Mouse (Mus musculus): ENCODE measurements around the gene Mcam. TPM values are rescaled to one million over a fixed set of nuclear protein-coding genes. Genes with fewer than 3 reads are reported as not detected.
A peak's percentile ranks its signal among the peaks of the same experiment; 100 is the strongest.

Gene Mcam
- 86.2 and 92.9 TPM in 2 replicates for polyA plus RNA-seq (2015; fragmentation: Nextera tagmentation; extraction: Ambion mirVana)

DNA sequence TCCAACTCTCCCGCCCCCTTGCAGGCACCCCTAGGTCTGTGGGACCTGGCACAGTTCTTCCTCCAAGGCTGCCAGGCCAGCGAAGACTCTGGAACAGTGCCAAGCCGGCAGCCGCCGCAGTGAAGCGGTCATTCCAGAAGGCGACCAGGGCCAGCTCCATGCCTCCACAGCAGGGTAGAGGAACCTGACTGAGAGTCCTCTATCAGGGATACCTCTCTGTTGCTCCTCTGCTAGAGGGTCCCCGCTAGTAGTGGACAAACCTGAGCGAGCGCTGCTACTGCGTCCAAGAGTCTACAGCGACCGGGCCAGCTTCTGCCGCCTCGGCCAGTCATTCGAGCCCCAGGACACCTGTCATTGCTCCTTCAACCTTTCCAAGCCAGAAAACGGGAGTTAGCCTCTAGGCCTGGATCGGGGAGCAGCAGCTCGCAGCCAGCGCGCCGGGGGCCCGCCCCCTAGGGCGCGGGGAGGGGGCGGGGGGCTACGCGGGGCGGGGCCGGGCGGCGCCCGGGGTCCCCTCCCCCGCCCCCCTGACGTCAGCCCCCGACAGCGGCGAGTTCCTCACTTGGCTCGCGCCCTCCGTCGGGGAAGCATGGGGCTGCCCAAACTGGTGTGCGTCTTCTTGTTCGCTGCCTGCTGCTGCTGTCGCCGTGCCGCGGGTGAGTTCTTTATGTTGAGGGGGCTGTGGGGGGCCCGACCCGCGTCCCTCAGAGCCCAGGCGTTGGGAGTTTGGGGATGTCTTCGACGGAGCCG is at the start of gene Mcam:
TSS of gene Mcam (plus strand) at position 369 of the 750 bp plus-strand sequence.
- Histone ChIP-seq H3K36me3 (peaks cover 6% of the 10 kb centered on the region; the same call in 1 of the 2 replicates), H3K4me2 (peak within 1 kb of the TSS; percentile 95), H3K4me1 (peaks cover 72% of the 10 kb centered on the region), H3K9ac (peak within 1 kb of the TSS; percentile 70), H3K27me3 (peaks cover 16% of the 10 kb centered on the region; the same call in 1 of the 2 replicates), H3K27ac (peak within 1 kb of the TSS; percentile 87), H3K4me3 (peak within 1 kb of the TSS; percentile 70), H3K9me3 (no peaks in the 10 kb centered on the region)
- peak; percentile 12 for ATAC-seq (ENCODE audit: borderline replicate concordance, extremely low read depth, low FRiP score, low TSS enrichment)
- WGBS: under 1% methylated on average over 43 of the region's 55 CpGs

DNA sequence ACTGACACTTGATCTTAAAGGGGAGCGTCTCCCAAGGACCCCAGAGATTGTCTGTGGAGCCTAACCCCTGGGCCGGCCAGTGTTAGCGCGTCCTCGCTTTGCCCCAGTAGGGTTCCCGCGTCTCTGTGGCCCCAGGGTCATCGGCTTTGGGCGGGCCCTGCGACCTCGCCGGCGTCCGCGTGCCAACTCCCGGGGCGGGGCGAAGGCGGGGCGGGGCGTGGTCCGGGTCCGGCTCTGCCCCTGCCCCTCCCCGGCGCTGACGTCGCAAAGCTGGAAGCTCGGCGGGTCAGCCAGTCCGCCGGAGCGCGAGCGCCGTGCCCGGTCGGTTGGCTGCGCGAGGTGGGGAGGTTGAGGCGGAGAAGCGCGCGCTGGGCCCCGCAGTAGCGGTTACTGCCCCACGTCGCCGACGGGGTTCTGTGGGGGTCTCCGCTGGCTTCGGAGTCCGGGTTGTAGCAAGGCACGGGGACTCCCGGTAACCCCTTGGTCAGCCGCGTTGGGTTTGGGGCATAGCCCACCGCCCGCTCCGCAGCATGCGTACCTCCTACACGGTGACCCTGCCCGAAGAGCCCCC is 49.5 kb upstream of the Mcam start:
- Histone ChIP-seq H3K4me2 (peak overlapping the region; percentile 99), H3K27ac (no peak overlapping the region), H3K4me3 (peak overlapping the region; percentile 55), H3K9me3 (no peaks in the 10 kb centered on the region), H3K27me3 (peaks cover 37% of the 10 kb centered on the region), H3K4me1 (peaks cover 49% of the 10 kb centered on the region), H3K9ac (peak overlapping the region; percentile 64), H3K36me3 (no peaks in the 10 kb centered on the region)
- under 1% methylated on average over 59 of the region's 62 CpGs for WGBS
- ATAC-seq (ENCODE audit: borderline replicate concordance, extremely low read depth, low FRiP score, low TSS enrichment): peak; percentile 83

DNA sequence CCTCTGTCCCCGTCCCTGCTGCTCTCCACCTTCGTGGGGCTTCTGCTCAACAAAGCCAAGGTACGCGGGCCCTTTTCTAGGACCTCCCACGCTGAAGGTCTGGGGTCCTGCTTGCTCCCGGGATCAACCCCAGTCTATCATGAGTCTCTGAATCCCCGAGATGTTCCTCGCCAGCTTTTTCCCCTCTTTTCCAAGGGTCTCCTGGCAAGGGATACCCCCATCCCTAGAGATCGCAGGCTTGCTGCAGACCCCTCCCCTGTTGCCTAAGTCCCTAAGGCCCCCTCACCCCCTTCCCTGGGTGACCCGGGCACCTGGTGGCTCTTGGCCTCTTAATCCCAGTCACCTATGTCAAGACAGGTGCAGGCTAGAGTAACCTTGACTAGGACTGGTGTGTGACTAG is 49.0 kb upstream of the Mcam start:
- Histone ChIP-seq H3K27ac (no peak overlapping the region), H3K4me2 (peak overlapping the region; percentile 99), H3K9me3 (no peaks in the 10 kb centered on the region), H3K36me3 (no peaks in the 10 kb centered on the region), H3K27me3 (peaks cover 37% of the 10 kb centered on the region), H3K4me1 (peaks cover 49% of the 10 kb centered on the region), H3K9ac (peak overlapping the region; percentile 64), H3K4me3 (peak overlapping the region; percentile 55)
- WGBS: 2% methylated on average over 10 of the region's 10 CpGs
- no peak for ATAC-seq (ENCODE audit: borderline replicate concordance, extremely low read depth, low FRiP score, low TSS enrichment)

- H3K9ac ChIP-seq: 0 out of 2 replicates have a peak overlapping the region, but pooled peaks have one; percentile 14
- WGBS: 60% methylated on average over 15 of the region's 15 CpGs
These were observed 48.3 kb upstream of the Mcam start for GRCm38 (mm10) chr9:44085741-44086665.

GRCm38 (mm10) chr9:44086960-44087359 is 47.3 kb upstream of the Mcam start:
- Histone ChIP-seq H3K4me3 (no peak overlapping the region), H3K36me3 (no peaks in the 10 kb centered on the region), H3K27me3 (peaks cover 37% of the 10 kb centered on the region), H3K9ac (no peak overlapping the region), H3K4me2 (no peak overlapping the region), H3K9me3 (no peaks in the 10 kb centered on the region), H3K4me1 (peaks cover 49% of the 10 kb centered on the region), H3K27ac (no peak overlapping the region)
- ATAC-seq (ENCODE audit: borderline replicate concordance, extremely low read depth, low FRiP score, low TSS enrichment): no peak
- 42% methylated on average over 10 of the region's 10 CpGs for WGBS

More at GRCm38 (mm10) chr9:44085741-44086665, 48.3 kb upstream of the Mcam start:
- H3K27ac ChIP-seq: no peak overlapping the region
- H3K36me3 ChIP-seq: no peaks in the 10 kb centered on the region
- H3K4me3 ChIP-seq: peak overlapping the region; percentile 55; the same call in 1 of the 2 replicates
- H3K4me2 ChIP-seq: peak overlapping the region; percentile 99
- H3K9me3 ChIP-seq: no peaks in the 10 kb centered on the region
- peaks cover 37% of the 10 kb centered on the region for H3K27me3 ChIP-seq
- H3K4me1 ChIP-seq: peaks cover 49% of the 10 kb centered on the region
- no peak for ATAC-seq (ENCODE audit: borderline replicate concordance, extremely low read depth, low FRiP score, low TSS enrichment)

- Histone ChIP-seq H3K9me3 (no peaks in the 10 kb centered on the region), H3K36me3 (no peaks in the 10 kb centered on the region), H3K4me1 (peaks cover 49% of the 10 kb centered on the region), H3K9ac (no peak overlapping the region; the same call in 1 of the 2 replicates), H3K27me3 (peaks cover 30% of the 10 kb centered on the region), H3K4me2 (peak overlapping the region; percentile 5; the same call in 1 of the 2 replicates), H3K27ac (no peak overlapping the region), H3K4me3 (no peak overlapping the region)
- WGBS: 6% methylated on average over 15 of the region's 15 CpGs
- ATAC-seq (ENCODE audit: borderline replicate concordance, extremely low read depth, low FRiP score, low TSS enrichment): no peak
These were observed 46.4 kb upstream of the Mcam start for GRCm38 (mm10) chr9:44087761-44088455.

- H3K4me3 ChIP-seq: no peak overlapping the region
- no peak overlapping the region for H3K27ac ChIP-seq
- no peaks in the 10 kb centered on the region for H3K9me3 ChIP-seq
- H3K4me1 ChIP-seq: peaks cover 43% of the 10 kb centered on the region
- H3K4me2 ChIP-seq: no peak overlapping the region
- no peaks in the 10 kb centered on the region for H3K36me3 ChIP-seq
- H3K9ac ChIP-seq: no peak overlapping the region
- no peak for ATAC-seq (ENCODE audit: borderline replicate concordance, extremely low read depth, low FRiP score, low TSS enrichment)
- 47% methylated on average over 12 of the region's 12 CpGs for WGBS
- peaks cover 19% of the 10 kb centered on the region for H3K27me3 ChIP-seq
These were observed 45.2 kb upstream of the Mcam start for GRCm38 (mm10) chr9:44088877-44089608.

- Histone ChIP-seq H3K36me3 (no peaks in the 10 kb centered on the region), H3K4me2 (no peak overlapping the region), H3K27ac (no peak overlapping the region), H3K27me3 (no peaks in the 10 kb centered on the region), H3K9ac (no peak overlapping the region), H3K4me3 (no peak overlapping the region), H3K4me1 (peaks cover 9% of the 10 kb centered on the region), H3K9me3 (no peaks in the 10 kb centered on the region)
- WGBS: 36% methylated on average over 24 of the region's 24 CpGs
- peak; percentile 49; the same call in 1 of the 2 replicates for ATAC-seq (ENCODE audit: borderline replicate concordance, extremely low read depth, low FRiP score, low TSS enrichment)
These were observed 40.4 kb upstream of the Mcam start for GRCm38 (mm10) chr9:44093612-44094503.

DNA sequence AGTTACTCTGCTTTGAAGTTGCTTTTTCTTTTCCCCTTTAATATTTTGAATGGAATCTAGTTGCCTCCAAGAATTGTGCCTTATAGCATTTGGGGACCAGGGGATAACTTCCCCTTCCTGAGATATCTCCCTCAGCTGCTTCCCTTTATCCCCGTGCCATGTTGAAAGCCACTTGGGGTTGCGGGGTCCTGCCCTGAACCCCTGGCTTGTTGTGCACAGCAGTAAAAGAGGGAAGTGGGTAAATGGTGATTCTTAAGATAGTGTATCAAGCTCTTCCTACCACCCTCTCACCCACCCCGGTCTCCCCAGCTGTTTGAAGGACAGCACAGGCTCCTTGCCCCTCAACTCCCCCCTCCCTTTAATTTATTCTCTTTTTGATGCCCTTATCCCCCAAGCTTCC is 39.5 kb upstream of the Mcam start:
- WGBS: 82% methylated on average over 3 of the region's 3 CpGs
- Histone ChIP-seq H3K9ac (no peak overlapping the region), H3K4me3 (no peak overlapping the region), H3K36me3 (no peaks in the 10 kb centered on the region), H3K4me1 (peaks cover 3% of the 10 kb centered on the region; the same call in 1 of the 2 replicates), H3K9me3 (no peaks in the 10 kb centered on the region), H3K27me3 (no peaks in the 10 kb centered on the region), H3K27ac (no peak overlapping the region), H3K4me2 (no peak overlapping the region)
- no peak for ATAC-seq (ENCODE audit: borderline replicate concordance, extremely low read depth, low FRiP score, low TSS enrichment)

- H3K4me3 ChIP-seq: no peak overlapping the region
- no peak overlapping the region for H3K4me2 ChIP-seq
- H3K9ac ChIP-seq: no peak overlapping the region
- H3K9me3 ChIP-seq: no peaks in the 10 kb centered on the region
- no peaks in the 10 kb centered on the region for H3K27me3 ChIP-seq
- WGBS: 82% methylated on average over 9 of the region's 9 CpGs
- H3K27ac ChIP-seq: no peak overlapping the region
- H3K4me1 ChIP-seq: peaks cover 3% of the 10 kb centered on the region; the same call in 1 of the 2 replicates
- no peak for ATAC-seq (ENCODE audit: borderline replicate concordance, extremely low read depth, low FRiP score, low TSS enrichment)
- H3K36me3 ChIP-seq: no peaks in the 10 kb centered on the region
These were observed 38.5 kb upstream of the Mcam start for GRCm38 (mm10) chr9:44095781-44096180.

Measured in lung, embryonic 15.5 days (tissue).